Mouse (Mus musculus) embryonic facial prominence, embryonic 10.5 days (tissue): ENCODE data around the gene Gm2974. TPM values are rescaled to one million over a fixed set of nuclear protein-coding genes. Genes with fewer than 3 reads are reported as not detected.
A peak's percentile ranks its signal among the peaks of the same experiment; 100 is the strongest.
"Not testable (repeated sequence)": the region's sequence is repeated elsewhere in the genome, so short reads cannot be mapped to it uniquely, and the experiment has no call there.

Experiments
- DNase-seq: peaks from one replicate; pipeline ENCODE4 v3.0.0-alpha.2; 2017; ENCODE audit warnings: low spot score
- H3K27ac ChIP-seq: fragments of 300-500 bp; sonication (generic); replicated peaks from 2 replicates; pipeline ENCODE4 v1.5.1; 2016; ENCODE audit warnings: mild to moderate bottlenecking
- H3K27me3 ChIP-seq: fragments of 300-500 bp; sonication (generic); replicated peaks from 2 replicates; pipeline ENCODE4 v1.6.1; 2016; ENCODE audit warnings: low read depth, mild to moderate bottlenecking; ENCODE audit not compliant: poor library complexity, severe bottlenecking
- H3K36me3 ChIP-seq: fragments of 300-500 bp; sonication (generic); replicated peaks from 2 replicates; pipeline ENCODE4 v1.6.1; 2016; ENCODE audit warnings: mild to moderate bottlenecking, moderate library complexity
- H3K4me1 ChIP-seq: fragments of 300-500 bp; sonication (generic); 2 replicates; pipeline ENCODE4 v1.6.1; 2016
- H3K4me3 ChIP-seq: fragments of 300-500 bp; sonication (generic); 2 replicates; pipeline ENCODE4 v1.5.1; 2016; ENCODE audit warnings: mild to moderate bottlenecking, moderate library complexity
- H3K9me3 ChIP-seq: fragments of 300-500 bp; sonication (generic); 2 replicates; pipeline ENCODE4 v1.6.1; 2016; ENCODE audit warnings: mild to moderate bottlenecking
- WGBS: fragments of 180-500 bp; shearing (Covaris S2); methylation state at CpG from one replicate; pipeline ENCODE4 v1.1.7; 2016; 5-methylcytosine and 5-hydroxymethylcytosine counted together
- polyA plus RNA-seq: library from polyadenylated mRNA; unstranded; fragments of >200 nt; fragmentation: Nextera tagmentation; extraction: Ambion mirVana; gene quantifications from 2 replicates; pipeline ENCODE4 v1.2.1, GENCODE M21; 2016

The Gm2974 gene
- polyA plus RNA-seq, result 1.1 and 1.5 TPM in 2 replicates

GRCm38 (mm10) chr14:4182491-4183210 lies at the start of gene Gm2974:
Gm2974 (plus strand) TSS chr14:4182576.
- H3K27me3 ChIP-seq, H3K36me3 ChIP-seq, H3K9me3 ChIP-seq, H3K4me1 ChIP-seq: not testable (repeated sequence)
- 11% methylated on average over 42 of the region's 59 CpGs for WGBS
- H3K27ac ChIP-seq, result peak within 1 kb of the TSS; percentile 72
- peak; percentile 15 for DNase-seq
- H3K4me3 ChIP-seq, result peak within 1 kb of the TSS; percentile 54

- H3K9me3 ChIP-seq, H3K4me1 ChIP-seq, H3K27ac ChIP-seq, H3K4me3 ChIP-seq, H3K27me3 ChIP-seq, DNase-seq, H3K36me3 ChIP-seq: not testable (repeated sequence)
- WGBS, result 91% methylated on average over 4 of the region's 4 CpGs
Measured at GRCm38 (mm10) chr14:4141646-4142045, 40.7 kb upstream of the Gm2974 start.

GRCm38 (mm10) chr14:4164730-4165129 lies 17.6 kb upstream of the Gm2974 start, which contains the start of gene Gm3127:
Gm3127 (plus strand) TSS chr14:4165030.
- not testable (repeated sequence) for H3K27me3 ChIP-seq

GRCm38 (mm10) chr14:4182030-4182429 lies 346 bp upstream of the Gm2974 start:
- WGBS, result 16% methylated on average over 14 of the region's 14 CpGs
- H3K36me3 ChIP-seq, H3K27me3 ChIP-seq, H3K9me3 ChIP-seq, H3K4me1 ChIP-seq: not testable (repeated sequence)
- peak overlapping the region; percentile 72 for H3K27ac ChIP-seq
- H3K4me3 ChIP-seq, result peak overlapping the region; percentile 54
- peak; percentile 20 for DNase-seq

More at GRCm38 (mm10) chr14:4164730-4165129, 17.6 kb upstream of the Gm2974 start, which contains the start of gene Gm3127:
- not testable (repeated sequence) for H3K4me3 ChIP-seq, H3K4me1 ChIP-seq, H3K9me3 ChIP-seq, H3K27ac ChIP-seq, DNase-seq, H3K36me3 ChIP-seq
- WGBS, result 71% methylated on average over 1 of the region's 2 CpGs

- not testable (repeated sequence) for H3K4me3 ChIP-seq, H3K36me3 ChIP-seq, DNase-seq, H3K27ac ChIP-seq, H3K27me3 ChIP-seq, H3K9me3 ChIP-seq, H3K4me1 ChIP-seq
- 37% methylated on average over 7 of the region's 10 CpGs for WGBS
Measured at GRCm38 (mm10) chr14:4183375-4183774, 999 bp downstream of the Gm2974 start.

- not testable (repeated sequence) for DNase-seq, H3K9me3 ChIP-seq, H3K4me3 ChIP-seq, H3K36me3 ChIP-seq, H3K27me3 ChIP-seq, H3K4me1 ChIP-seq, H3K27ac ChIP-seq
- no CpG with 5 or more reads among the region's 2 CpGs for WGBS
Measured at GRCm38 (mm10) chr14:4249331-4249730, 67.0 kb downstream of the Gm2974 start, which contains the start of gene Gm3138. Gm3138 (plus strand) TSS chr14:4249631.

Other genes starting within 250 kb of the Gm2974 start
- gene Gm3095, start 219.0 kb upstream of the Gm2974 start, polyA plus RNA-seq, result 0.21 and 0.24 TPM in 2 replicates
- gene Gm3099, start 184.2 kb upstream of the Gm2974 start, polyA plus RNA-seq, result not detected in 2 replicates
- gene Gm5796, start 158.6 kb upstream of the Gm2974 start, polyA plus RNA-seq, result 0.61 and 1.1 TPM in 2 replicates
- not detected in 2 replicates for gene Gm3115, start 98.5 kb upstream of the Gm2974 start, polyA plus RNA-seq
- 0.20 and 0.57 TPM in 2 replicates for gene Gm8108, start 72.0 kb upstream of the Gm2974 start, polyA plus RNA-seq
- not detected in 2 replicates for gene Gm3127, start 17.5 kb upstream of the Gm2974 start, polyA plus RNA-seq
- gene Gm3138, start 67.1 kb downstream of the Gm2974 start, polyA plus RNA-seq, result not detected in 2 replicates
- gene Gm3149, start 134.7 kb downstream of the Gm2974 start, polyA plus RNA-seq, result not detected in 2 replicates
- gene 2610042L04Rik, start 152.2 kb downstream of the Gm2974 start, polyA plus RNA-seq, result 0.40 and 0.77 TPM in 2 replicates
- gene Gm3159, start 214.9 kb downstream of the Gm2974 start, polyA plus RNA-seq, result not detected in 2 replicates
- gene Gm3164, start 232.9 kb downstream of the Gm2974 start, polyA plus RNA-seq, result 0.94 and 1.2 TPM in 2 replicates
- gene Gm3173, start 248.4 kb downstream of the Gm2974 start, polyA plus RNA-seq, result 0.90 TPM in 1 of 2 replicates, not detected in the other